In the genomic region with DNA sequence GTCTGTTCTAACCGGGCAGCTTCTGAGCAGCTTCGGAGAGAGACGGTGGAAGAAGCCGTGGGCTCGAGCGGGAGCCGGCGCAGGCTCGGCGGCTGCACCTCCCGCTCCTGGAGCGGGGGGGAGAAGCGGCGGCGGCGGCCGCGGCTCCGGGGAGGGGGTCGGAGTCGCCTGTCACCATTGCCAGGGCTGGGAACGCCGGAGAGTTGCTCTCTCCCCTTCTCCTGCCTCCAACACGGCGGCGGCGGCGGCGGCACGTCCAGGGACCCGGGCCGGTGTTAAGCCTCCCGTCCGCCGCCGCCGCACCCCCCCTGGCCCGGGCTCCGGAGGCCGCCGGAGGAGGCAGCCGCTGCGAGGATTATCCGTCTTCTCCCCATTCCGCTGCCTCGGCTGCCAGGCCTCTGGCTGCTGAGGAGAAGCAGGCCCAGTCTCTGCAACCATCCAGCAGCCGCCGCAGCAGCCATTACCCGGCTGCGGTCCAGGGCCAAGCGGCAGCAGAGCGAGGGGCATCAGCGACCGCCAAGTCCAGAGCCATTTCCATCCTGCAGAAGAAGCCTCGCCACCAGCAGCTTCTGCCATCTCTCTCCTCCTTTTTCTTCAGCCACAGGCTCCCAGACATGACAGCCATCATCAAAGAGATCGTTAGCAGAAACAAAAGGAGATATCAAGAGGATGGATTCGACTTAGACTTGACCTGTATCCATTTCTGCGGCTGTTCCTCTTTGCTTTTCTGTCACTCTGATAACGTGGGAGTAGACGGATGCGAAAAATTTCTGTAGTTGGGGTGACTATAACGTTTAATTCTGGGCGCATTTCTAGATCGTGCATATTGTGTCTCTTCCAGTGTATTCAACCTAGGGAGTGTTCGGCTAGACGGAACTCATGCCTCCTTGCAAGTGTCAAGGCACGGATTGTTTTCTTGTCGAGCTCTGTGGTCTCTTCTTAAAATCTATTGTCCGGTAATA, we compare ENCODE assay signal across 8 mouse cellular contexts. TPM values are rescaled to one million over a fixed set of nuclear protein-coding genes. Genes with fewer than 3 reads are reported as not detected.
DNase-seq lines count a peak whose midpoint lies in the region; ATAC-seq and TF ChIP-seq lines count a peak whose summit lies in the region.

No protein-coding gene starts in this region.

- under 1% methylated on average over 36 of the region's 69 CpGs for WGBS in forebrain, embryonic 12.5 days
- under 1% methylated on average over 67 of the region's 69 CpGs for WGBS in hindbrain, embryonic 10.5 days

- peak; percentile 18 for ATAC-seq in forebrain, embryonic 12.5 days (ENCODE audit: low FRiP score)

- peak overlapping the region; percentile 92 for H3K4me2 ChIP-seq in forebrain, embryonic 12.5 days

- peak overlapping the region; percentile 98 for H3K9ac ChIP-seq in forebrain, embryonic 12.5 days

- DNase-seq in brain, adult 2 months (ENCODE audit: low read depth, low spot score) = peak; percentile 73
- peak; percentile 70 for DNase-seq in hindbrain, embryonic 10.5 days (ENCODE audit: low spot score)
- DNase-seq in layer of hippocampus, postnatal 14 days (ENCODE audit: low spot score in 2 of 2) = peak; percentile 51 to 67
- DNase-seq in lung, postnatal 14 days = peak; percentile 55
- DNase-seq in right cerebral cortex, postnatal 10 days (ENCODE audit: low spot score in 2 of 2) = peak; percentile 59 to 60
- DNase-seq in urinary bladder, postnatal 14 days (ENCODE audit: low spot score) = peak; percentile 41

- H3K4me3 ChIP-seq in E14TG2a.4 (replicated peaks; ENCODE audit: low read length) = peak overlapping the region; percentile 93
- H3K4me3 ChIP-seq in forebrain, embryonic 12.5 days (replicated peaks) = peak overlapping the region; percentile 94
- H3K4me3 ChIP-seq in hindbrain, embryonic 10.5 days = peak overlapping the region; percentile 98

- H3K36me3 ChIP-seq in E14TG2a.4 (ENCODE audit: insufficient read depth, low read length) = peaks cover 26% of the 10 kb centered on the region
- no peaks in the 10 kb centered on the region for H3K36me3 ChIP-seq in forebrain, embryonic 12.5 days (replicated peaks)
- H3K36me3 ChIP-seq in hindbrain, embryonic 10.5 days = peaks cover 3% of the 10 kb centered on the region; the same call in 1 of the 2 replicates

- no peaks in the 10 kb centered on the region for H3K27me3 ChIP-seq in E14TG2a.4 (ENCODE audit: insufficient read depth, low read length)
- 0 out of 2 replicates have a peak, but pooled peaks cover 5% of the 10 kb centered on the region for H3K27me3 ChIP-seq in forebrain, embryonic 12.5 days
- peaks cover 16% of the 10 kb centered on the region for H3K27me3 ChIP-seq in hindbrain, embryonic 10.5 days (ENCODE audit: insufficient read depth, poor library complexity, severe bottlenecking)

- H3K4me1 ChIP-seq in E14TG2a.4 (replicated peaks; ENCODE audit: low read depth, low read length) = peaks cover 50% of the 10 kb centered on the region
- H3K4me1 ChIP-seq in forebrain, embryonic 12.5 days = peaks cover 34% of the 10 kb centered on the region
- H3K4me1 ChIP-seq in hindbrain, embryonic 10.5 days (replicated peaks) = peaks cover 35% of the 10 kb centered on the region

- H3K27ac ChIP-seq in forebrain, embryonic 12.5 days = peak overlapping the region; percentile 100
- H3K27ac ChIP-seq in hindbrain, embryonic 10.5 days = peak overlapping the region; percentile 98

- H3K9me3 ChIP-seq in E14TG2a.4 (ENCODE audit: low read length) = no peaks in the 10 kb centered on the region
- no peaks in the 10 kb centered on the region for H3K9me3 ChIP-seq in forebrain, embryonic 12.5 days
- H3K9me3 ChIP-seq in hindbrain, embryonic 10.5 days = no peaks in the 10 kb centered on the region

- no peak for TF ChIP-seq CTCF in E14TG2a.4 (conservative IDR thresholded peaks at IDR 0.05; ENCODE audit: low read length)

RNA-seq across cellular contexts. Expression of a gene that starts 0.8 kb away (rescaled TPM):
- 14.0 and 14.3 TPM in 2 replicates for polyA plus RNA-seq in forebrain, embryonic 12.5 days (2016; fragmentation: Nextera tagmentation; extraction: Ambion mirVana)
- 5.1 and 7.7 TPM in 2 replicates for polyA plus RNA-seq in hindbrain, embryonic 10.5 days (2016; fragmentation: Nextera tagmentation; extraction: Ambion mirVana)
- total RNA-seq in layer of hippocampus, postnatal 14 days (2021) = 100 to 1,000 TPM; 114 to 125 TPM

RNA-seq across cellular contexts. Expression of a gene that starts 18.5 kb away (rescaled TPM):
- polyA plus RNA-seq in forebrain, embryonic 12.5 days (2016; fragmentation: Nextera tagmentation; extraction: Ambion mirVana) = 98.4 and 98.9 TPM in 2 replicates
- 72.7 and 77.5 TPM in 2 replicates for polyA plus RNA-seq in hindbrain, embryonic 10.5 days (2016; fragmentation: Nextera tagmentation; extraction: Ambion mirVana)
- total RNA-seq in layer of hippocampus, postnatal 14 days (2021) = 100 to 1,000 TPM in 1 of 2 experiments, 10 to 100 TPM in 1; 95.6 to 110 TPM

Comparison
In these comparisons a context has a peak if more than half of its experiments do, and no peak if none do; other contexts are left out.
1. Peak in every context shown above with its lines: DNase-seq, ATAC-seq, H3K4me3 ChIP-seq and H3K27ac ChIP-seq.